Mouse (Mus musculus): ENCODE results near the gene Ramac. TPM values are rescaled to one million over a fixed set of nuclear protein-coding genes. Genes with fewer than 3 reads are reported as not detected.

Gene Ramac
- total RNA-seq (2023): 55.2 TPM

GRCm38 (mm10) chr7:81762180-81763109 lies at the start of gene Ramac:
Gene Ramac (plus strand): TSS chr7:81762925.

DNA sequence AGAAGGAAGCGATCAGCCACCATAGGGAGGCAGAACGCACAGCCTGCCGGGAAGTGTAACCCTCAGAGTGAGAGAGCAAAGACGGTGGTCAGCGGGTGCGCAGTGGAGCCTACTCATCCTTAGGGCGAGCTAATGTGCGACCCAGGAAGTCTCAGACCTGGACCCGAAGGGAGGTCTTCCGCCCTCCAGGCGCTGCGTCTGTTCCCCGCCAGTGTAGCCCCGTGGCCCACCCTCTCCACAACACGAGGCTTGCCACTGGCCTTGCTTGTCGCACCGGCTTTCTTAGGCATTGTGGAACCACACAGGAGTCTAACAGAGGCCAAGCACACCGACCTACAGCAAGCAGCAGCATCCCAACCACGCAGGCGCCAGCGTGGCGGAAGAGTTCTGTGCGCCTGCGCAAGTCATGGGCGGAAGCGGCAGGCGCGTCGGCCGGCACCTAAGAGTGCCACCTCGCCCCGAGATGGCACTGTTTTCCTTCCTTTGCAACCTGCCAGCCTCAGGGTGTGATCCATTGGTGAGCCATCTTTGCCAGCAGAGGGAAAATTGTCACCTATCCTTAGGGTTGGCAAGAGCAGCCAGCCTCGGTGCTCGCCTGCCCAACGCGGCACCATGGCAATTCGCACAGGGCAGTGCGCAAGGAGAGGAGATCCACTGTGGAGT lies 26.5 kb downstream of the Ramac start, which contains the start of gene 3110040N11Rik:
TSS of gene 3110040N11Rik (minus strand) at position 384 of the 663 bp plus-strand sequence.

Other genes starting within 250 kb of the Ramac start
- 1.2 TPM for gene Fsd2, start 196.0 kb upstream of the Ramac start, total RNA-seq (2023)
- 33.9 TPM for gene Whamm, start 191.7 kb upstream of the Ramac start, total RNA-seq (2023)
- not detected for gene Homer2, start 55.4 kb upstream of the Ramac start, total RNA-seq (2023)
- gene 3110040N11Rik, start 26.6 kb downstream of the Ramac start, total RNA-seq (2023): 29.5 TPM
- 52.8 TPM for gene Btbd1, start 66.5 kb downstream of the Ramac start, total RNA-seq (2023)
- gene Gm10160, start 92.9 kb downstream of the Ramac start, total RNA-seq (2023): not detected
- 20.6 TPM for gene Tm6sf1, start 96.1 kb downstream of the Ramac start, total RNA-seq (2023)
- 21.9 TPM for gene Hdgfl3, start 171.5 kb downstream of the Ramac start, total RNA-seq (2023)
- 0.50 TPM for gene Bnc1, start 229.4 kb downstream of the Ramac start, total RNA-seq (2023)